In genomic region chr3:126693302-126693701, GRCm38 (mm10) we compare ENCODE assay signal across 8 mouse cellular contexts.
A peak's percentile ranks its signal among the peaks of the same experiment; 100 is the strongest.
DNase-seq lines count a peak whose midpoint lies in the region; ATAC-seq lines count a peak whose summit lies in the region.

No protein-coding gene starts in this region.

- H3K36me3 ChIP-seq in megakaryocyte, embryonic 14.5 days (replicated peaks; ENCODE audit: low read length): no peaks in the 10 kb centered on the region
- no peaks in the 10 kb centered on the region for H3K36me3 ChIP-seq in heart, embryonic 10.5 days
- H3K36me3 ChIP-seq in neural tube, embryonic 12.5 days: no peaks in the 10 kb centered on the region

- H3K27me3 ChIP-seq in megakaryocyte, embryonic 14.5 days (replicated peaks): no peaks in the 10 kb centered on the region
- no peaks in the 10 kb centered on the region for H3K27me3 ChIP-seq in heart, embryonic 10.5 days (ENCODE audit: insufficient read depth, poor library complexity, severe bottlenecking)
- no peaks in the 10 kb centered on the region for H3K27me3 ChIP-seq in neural tube, embryonic 12.5 days (replicated peaks)

- ATAC-seq in megakaryocyte, adult 5-6 weeks (ENCODE audit: poor library complexity, severe bottlenecking): no peak
- no peak for ATAC-seq in neural tube, embryonic 12.5 days (ENCODE audit: low FRiP score, low read depth)

- peak; percentile 91 for DNase-seq in adipocyte (ENCODE audit: low spot score)
- DNase-seq in heart, embryonic 10.5 days (ENCODE audit: low spot score): no peak
- peak; percentile 45 to 56 for DNase-seq in kidney, postnatal 25 days
- DNase-seq in layer of hippocampus, adult 11-12 months (ENCODE audit: low spot score): no peak
- DNase-seq in frontal cortex, postnatal 25 days (ENCODE audit: low spot score in 2 of 2): no peak

- no peak overlapping the region for H3K9ac ChIP-seq in neural tube, embryonic 12.5 days

- peak overlapping the region; percentile 89 for H3K4me3 ChIP-seq in megakaryocyte, embryonic 14.5 days (replicated peaks)
- no peak overlapping the region for H3K4me3 ChIP-seq in heart, embryonic 10.5 days
- no peak overlapping the region for H3K4me3 ChIP-seq in neural tube, embryonic 12.5 days

- no peaks in the 10 kb centered on the region for H3K9me3 ChIP-seq in megakaryocyte, embryonic 14.5 days
- no peaks in the 10 kb centered on the region for H3K9me3 ChIP-seq in heart, embryonic 10.5 days
- H3K9me3 ChIP-seq in neural tube, embryonic 12.5 days: no peaks in the 10 kb centered on the region

- H3K4me1 ChIP-seq in megakaryocyte, embryonic 14.5 days: peaks cover 32% of the 10 kb centered on the region
- peaks cover 32% of the 10 kb centered on the region for H3K4me1 ChIP-seq in heart, embryonic 10.5 days
- peaks cover 20% of the 10 kb centered on the region for H3K4me1 ChIP-seq in neural tube, embryonic 12.5 days

- 54% methylated on average over 7 of the region's 7 CpGs for WGBS in heart, embryonic 10.5 days
- 51% methylated on average over 7 of the region's 7 CpGs for WGBS in neural tube, embryonic 12.5 days

- H3K4me2 ChIP-seq in neural tube, embryonic 12.5 days (replicated peaks): 0 out of 2 replicates have a peak overlapping the region, but pooled peaks have one; percentile 12

- peak overlapping the region; percentile 73; the same call in 1 of the 2 replicates for H3K27ac ChIP-seq in heart, embryonic 10.5 days
- no peak overlapping the region for H3K27ac ChIP-seq in neural tube, embryonic 12.5 days

Comparison
In these comparisons a context has a peak if more than half of its experiments do, and no peak if none do; other contexts are left out.
1. DNase-seq: peak in adipocyte (single experiment) and kidney, postnatal 25 days (2 of 2); none in heart, embryonic 10.5 days (single experiment), layer of hippocampus, adult 11-12 months (single experiment) and frontal cortex, postnatal 25 days (0 of 2).